Mouse (Mus musculus) neutrophil, adult 5-6 weeks (primary cell): Measurements from ENCODE around the gene Rasgef1c. TPM values are rescaled to one million over a fixed set of nuclear protein-coding genes. Genes with fewer than 3 reads are reported as not detected.

Experiments used
- ATAC-seq: fragments of 151-379, 151-347 bp; 2 replicates; pipeline ENCODE4 v1.8.0; 2017; ENCODE audit warnings: mild to moderate bottlenecking, moderate TSS enrichment; ENCODE audit not compliant: insufficient number of reproducible peaks, poor library complexity, low FRiP score, severe bottlenecking; ENCODE audit errors: extremely low read depth
- total RNA-seq: library from RNA; stranded (forward); fragments of 200-1000 nt; gene quantifications from 2 replicates; pipeline ENCODE4 v1.2.3, GENCODE M21; 2017

The Rasgef1c gene
- total RNA-seq, 1 experiment from 2014 or later: not detected

- peak; percentile 57 for ATAC-seq
These were observed 59.6 kb downstream of the Rasgef1c start for GRCm38 (mm10) chr11:49961098-49961740.

- ATAC-seq: no peak
These were observed 63.7 kb downstream of the Rasgef1c start for GRCm38 (mm10) chr11:49965320-49965719.

- ATAC-seq: no peak
These were observed 68.1 kb downstream of the Rasgef1c start for GRCm38 (mm10) chr11:49969692-49970091.

GRCm38 (mm10) chr11:49973657-49974340, 72.2 kb downstream of the Rasgef1c start:
- no peak for ATAC-seq

- ATAC-seq: no peak
These were observed 73.0 kb downstream of the Rasgef1c start for GRCm38 (mm10) chr11:49974675-49975074.

GRCm38 (mm10) chr11:49977963-49978568, 76.4 kb downstream of the Rasgef1c start:
- ATAC-seq: no peak

- no peak for ATAC-seq
These were observed 77.3 kb downstream of the Rasgef1c start for GRCm38 (mm10) chr11:49978935-49979334.

GRCm38 (mm10) chr11:49980681-49981235, 79.1 kb downstream of the Rasgef1c start:
- ATAC-seq: no peak

- ATAC-seq: no peak
These were observed 79.8 kb downstream of the Rasgef1c start for GRCm38 (mm10) chr11:49981321-49981963.

GRCm38 (mm10) chr11:49982094-49982493, 80.5 kb downstream of the Rasgef1c start:
- ATAC-seq: no peak

GRCm38 (mm10) chr11:49982881-49983280, 81.2 kb downstream of the Rasgef1c start:
- no peak for ATAC-seq

GRCm38 (mm10) chr11:49983875-49984552, 82.4 kb downstream of the Rasgef1c start:
- ATAC-seq: no peak

GRCm38 (mm10) chr11:49985009-49985408, 83.4 kb downstream of the Rasgef1c start:
- no peak for ATAC-seq

GRCm38 (mm10) chr11:49986277-49987036, 84.8 kb downstream of the Rasgef1c start:
- ATAC-seq: peak; percentile 73

- peak; percentile 30; the same call in 1 of the 2 replicates for ATAC-seq
These were observed 92.9 kb downstream of the Rasgef1c start for GRCm38 (mm10) chr11:49994536-49994935.

GRCm38 (mm10) chr11:49996398-49996797, 94.8 kb downstream of the Rasgef1c start:
- ATAC-seq: no peak

- peak; percentile 84 for ATAC-seq
These were observed 95.7 kb downstream of the Rasgef1c start for GRCm38 (mm10) chr11:49997321-49997720.

GRCm38 (mm10) chr11:50002853-50003252, 101.2 kb downstream of the Rasgef1c start:
- no peak for ATAC-seq
